Mouse (Mus musculus) hematopoietic stem cell, adult 5-6 weeks (primary cell): ENCODE data around the gene Lhx3. TPM values are rescaled to one million over a fixed set of nuclear protein-coding genes. Genes with fewer than 3 reads are reported as not detected.

Source experiments
- ATAC-seq, 2 experiments: fragments of 125-278 bp in 1 of 2; replicated peaks in 1 of 2; 2 replicates each; pipeline ENCODE4 v1.8.0; 2016 to 2017; ENCODE audit warnings: inconsistent platforms in 2 of 2, mild to moderate bottlenecking in 2 of 2, moderate number of reproducible peaks in 2 of 2, low read depth in 1 of 2, moderate TSS enrichment in 1 of 2; ENCODE audit not compliant: low FRiP score in 2 of 2, poor library complexity in 2 of 2, severe bottlenecking in 2 of 2, insufficient read depth in 1 of 2, low TSS enrichment in 1 of 2
- total RNA-seq: library from RNA; stranded (forward); fragments of 172-1452, 232-1000 nt; gene quantifications from 2 replicates; pipeline ENCODE4 v1.2.3, GENCODE M21; 2017

Lhx3 gene
- total RNA-seq, 1 experiment from 2014 or later = not detected

GRCm38 (mm10) chr2:26158064-26158463 lies 50.0 kb downstream of the Lhx3 start:
- ATAC-seq = no peak

- ATAC-seq = no peak
These were observed 51.7 kb downstream of the Lhx3 start for GRCm38 (mm10) chr2:26156191-26156977.

GRCm38 (mm10) chr2:26155737-26156136 lies 52.4 kb downstream of the Lhx3 start:
- ATAC-seq = no peak

- ATAC-seq = peak in 1 of 2 experiments; percentile 22; a peak in 1 of 4 replicates
These were observed 53.5 kb downstream of the Lhx3 start for GRCm38 (mm10) chr2:26154586-26154985.

GRCm38 (mm10) chr2:26153909-26154340 lies 54.2 kb downstream of the Lhx3 start:
- ATAC-seq = peak; percentile 39 to 55

- no peak for ATAC-seq
These were observed 54.8 kb downstream of the Lhx3 start for GRCm38 (mm10) chr2:26153295-26153694.

Other genes starting within 250 kb of the Lhx3 start
- 18.2 and 41.0 TPM in 2 replicates for gene Camsap1, start 225.0 kb downstream of the Lhx3 start, total RNA-seq
- 33.5 and 49.2 TPM in 2 replicates for gene Ubac1, start 186.5 kb downstream of the Lhx3 start, total RNA-seq
- 3.4 and 3.8 TPM in 2 replicates for gene Nacc2, start 85.1 kb downstream of the Lhx3 start, total RNA-seq
- gene Qsox2, start 29.2 kb upstream of the Lhx3 start, total RNA-seq = 6.9 and 7.3 TPM in 2 replicates
- not detected in 2 replicates for gene Ccdc187, start 86.3 kb upstream of the Lhx3 start, total RNA-seq
- 19.9 and 29.3 TPM in 2 replicates for gene Gpsm1, start 107.2 kb upstream of the Lhx3 start, total RNA-seq
- gene Dnlz, start 143.8 kb upstream of the Lhx3 start, total RNA-seq = 6.4 and 11.1 TPM in 2 replicates
- 13.4 and 20.8 TPM in 2 replicates for gene Card9, start 152.6 kb upstream of the Lhx3 start, total RNA-seq
- 44.4 and 48.7 TPM in 2 replicates for gene Snapc4, start 172.4 kb upstream of the Lhx3 start, total RNA-seq
- 39.1 and 60.1 TPM in 2 replicates for gene Entr1, start 181.0 kb upstream of the Lhx3 start, total RNA-seq
- gene Pmpca, start 181.1 kb upstream of the Lhx3 start, total RNA-seq = 56.2 and 66.3 TPM in 2 replicates
- gene Inpp5e, start 200.9 kb upstream of the Lhx3 start, total RNA-seq = 11.7 and 17.3 TPM in 2 replicates
- 30.8 and 50.0 TPM in 2 replicates for gene Sec16a, start 236.9 kb upstream of the Lhx3 start, total RNA-seq